Mouse (Mus musculus) Muller cell, postnatal 12 days (primary cell): ENCODE measurements around the gene Ccdc149.

Experiments used
- DNase-seq: peaks from one replicate; pipeline ENCODE4 v3.0.0-alpha.2; 2015; ENCODE audit errors: inconsistent ontology term

The Ccdc149 gene

DNA sequence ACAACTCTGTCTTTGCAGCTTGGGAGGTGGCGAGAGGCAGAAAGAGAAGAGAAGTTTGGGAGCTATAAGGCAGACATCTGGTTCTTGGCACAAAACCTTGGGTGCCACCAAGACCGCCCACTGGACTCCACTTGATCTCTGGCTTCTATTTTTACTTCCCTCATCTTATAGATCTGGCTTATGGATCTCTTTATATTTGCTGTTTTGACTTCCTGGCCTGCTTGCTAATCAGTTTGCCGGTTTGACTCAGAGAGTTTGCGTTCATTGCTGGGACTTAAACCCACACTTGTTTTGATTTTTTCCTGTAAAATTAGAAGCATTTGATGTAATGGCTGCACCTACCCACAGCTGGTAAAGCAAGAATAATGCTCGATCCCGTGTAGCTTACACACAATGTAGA, 100.4 kb downstream of the Ccdc149 start:
- DNase-seq, result no peak

- DNase-seq, result no peak
These were observed 103.2 kb downstream of the Ccdc149 start for GRCm38 (mm10) chr5:52367866-52368840.

DNA sequence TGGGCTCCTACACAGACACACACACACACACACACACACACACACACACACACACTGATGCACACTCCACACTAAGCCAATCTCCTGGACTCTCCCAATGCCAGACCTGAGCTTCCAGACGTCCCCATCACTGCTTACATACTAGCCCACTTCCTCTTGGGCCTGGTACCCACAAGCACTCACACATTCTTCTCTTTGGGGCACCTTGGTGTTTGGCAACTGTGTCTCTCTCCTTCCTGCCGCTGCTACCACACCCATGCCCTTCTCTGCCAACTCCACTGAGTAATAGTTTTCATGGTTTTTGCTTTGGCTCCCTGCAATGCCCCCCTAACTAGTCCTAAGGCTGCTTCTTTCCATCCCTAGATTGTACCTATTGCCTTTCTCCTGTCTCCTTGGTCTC, 104.7 kb downstream of the Ccdc149 start:
- no peak for DNase-seq

- DNase-seq, result no peak
These were observed 105.4 kb downstream of the Ccdc149 start for GRCm38 (mm10) chr5:52365930-52366329.

DNA sequence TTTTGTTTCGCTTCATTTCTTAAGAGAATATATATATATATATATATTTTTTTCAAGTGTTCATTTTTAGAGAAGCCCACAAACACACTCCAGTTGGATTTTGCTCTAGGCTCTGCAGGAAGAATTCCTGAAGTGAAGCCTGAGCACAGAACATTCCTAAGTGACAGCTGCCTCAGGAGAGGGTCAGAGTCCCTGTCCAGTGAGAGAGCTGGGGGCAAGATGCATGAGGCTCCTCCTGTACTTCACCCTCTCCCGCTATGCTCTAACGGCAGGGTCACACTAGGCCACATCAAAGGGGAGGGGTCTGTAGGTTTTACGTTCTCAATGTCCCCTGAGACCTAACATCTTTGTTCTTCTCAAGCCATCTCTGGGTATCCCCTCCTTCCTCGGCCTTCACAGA, 106.8 kb downstream of the Ccdc149 start:
- no peak for DNase-seq

- peak; percentile 68 for DNase-seq
These were observed 107.7 kb downstream of the Ccdc149 start, which contains the start of gene Sod3 for GRCm38 (mm10) chr5:52363468-52364150. Sod3 (plus strand) TSS chr5:52363791.

- DNase-seq, result no peak
These were observed 108.4 kb downstream of the Ccdc149 start for GRCm38 (mm10) chr5:52362776-52363467.

DNA sequence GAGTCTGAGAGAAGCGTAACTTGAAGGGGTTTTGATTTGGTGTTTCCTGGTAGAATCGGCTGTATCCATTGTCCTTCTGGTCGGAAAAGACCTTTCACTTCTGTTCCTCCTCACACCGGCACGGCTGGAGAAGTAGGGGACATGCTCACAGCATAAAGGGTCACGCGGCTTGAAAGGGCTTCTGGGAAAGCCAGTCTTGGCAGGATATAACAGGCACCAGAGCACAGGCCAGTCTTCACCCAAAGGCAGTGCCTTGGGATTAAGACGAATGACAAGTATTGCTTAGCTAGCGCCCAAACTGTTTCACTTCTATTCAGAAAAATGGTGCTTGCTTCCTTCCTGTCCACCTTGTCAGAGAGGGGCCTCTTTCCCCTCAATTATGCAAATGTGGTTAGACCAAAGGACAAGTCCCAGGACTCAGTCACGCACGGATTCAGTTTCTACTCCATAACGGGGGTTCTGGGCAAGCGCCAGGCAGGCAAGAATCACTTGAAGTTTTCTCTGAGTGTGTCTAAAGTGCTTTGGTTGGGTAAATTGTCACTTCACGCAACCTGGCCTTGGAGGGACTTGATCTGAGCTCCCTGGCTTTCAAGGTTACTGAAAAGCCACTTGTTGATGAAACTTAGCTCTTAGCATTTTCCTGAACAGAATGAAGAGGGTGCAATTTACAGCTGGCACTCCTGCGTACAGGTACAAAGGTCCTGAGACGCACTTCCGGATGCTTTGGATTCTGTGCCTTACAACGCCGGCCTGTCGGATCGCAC, 110.9 kb downstream of the Ccdc149 start:
- DNase-seq, result no peak

GRCm38 (mm10) chr5:52358120-52358519, 113.2 kb downstream of the Ccdc149 start:
- no peak for DNase-seq

DNA sequence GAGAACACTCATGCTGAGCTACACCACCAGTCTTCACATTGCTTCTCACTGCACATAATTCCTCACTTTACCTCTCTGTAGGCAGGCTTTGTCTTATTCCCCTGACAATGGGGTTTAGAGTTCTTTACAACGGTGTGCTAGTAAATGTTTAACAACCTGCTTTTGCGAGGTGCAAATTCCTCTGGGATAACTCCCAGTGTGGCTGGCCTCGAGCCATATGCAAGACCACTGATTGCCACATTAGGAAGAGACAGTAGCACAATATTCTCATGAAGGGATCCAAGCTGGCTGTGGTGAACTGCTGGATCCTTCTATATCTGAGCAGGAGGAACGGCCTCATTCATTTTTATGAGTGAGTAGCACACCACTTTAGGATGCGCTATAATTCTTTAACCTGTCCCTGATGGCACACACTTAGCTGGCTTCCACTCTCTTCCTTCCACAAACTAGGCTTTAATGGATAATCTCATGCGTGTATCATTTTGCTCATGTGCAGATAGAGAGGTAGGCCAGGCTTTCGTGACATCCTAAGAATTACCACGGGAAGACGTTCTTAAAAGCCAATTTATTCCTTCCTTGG, 114.1 kb downstream of the Ccdc149 start:
- no peak for DNase-seq

- DNase-seq, result no peak
These were observed 115.7 kb downstream of the Ccdc149 start for GRCm38 (mm10) chr5:52355612-52356011.

GRCm38 (mm10) chr5:52354441-52354840, 116.9 kb downstream of the Ccdc149 start:
- peak; percentile 54 for DNase-seq

- DNase-seq, result no peak
These were observed 118.6 kb downstream of the Ccdc149 start for GRCm38 (mm10) chr5:52352730-52353129.

DNA sequence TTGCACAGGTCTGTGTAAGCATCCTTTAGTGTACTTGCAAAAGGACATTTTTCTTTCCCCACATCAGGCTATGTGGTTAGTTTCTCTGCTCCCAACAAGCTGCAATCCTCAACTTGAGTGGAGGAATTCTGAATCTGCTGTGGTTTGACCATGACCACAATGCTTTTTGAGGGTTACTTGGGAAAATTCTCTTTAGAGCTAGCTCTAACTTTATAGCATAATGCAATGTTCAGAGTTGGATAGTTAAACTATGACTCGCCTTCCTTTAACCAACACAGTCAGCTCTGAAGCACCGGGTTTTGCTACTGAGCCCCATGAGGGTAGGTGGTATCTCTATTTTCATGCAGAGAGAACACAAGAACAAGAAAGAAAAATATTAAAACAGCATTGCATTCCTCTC, 119.8 kb downstream of the Ccdc149 start:
- peak; percentile 65 for DNase-seq

DNA sequence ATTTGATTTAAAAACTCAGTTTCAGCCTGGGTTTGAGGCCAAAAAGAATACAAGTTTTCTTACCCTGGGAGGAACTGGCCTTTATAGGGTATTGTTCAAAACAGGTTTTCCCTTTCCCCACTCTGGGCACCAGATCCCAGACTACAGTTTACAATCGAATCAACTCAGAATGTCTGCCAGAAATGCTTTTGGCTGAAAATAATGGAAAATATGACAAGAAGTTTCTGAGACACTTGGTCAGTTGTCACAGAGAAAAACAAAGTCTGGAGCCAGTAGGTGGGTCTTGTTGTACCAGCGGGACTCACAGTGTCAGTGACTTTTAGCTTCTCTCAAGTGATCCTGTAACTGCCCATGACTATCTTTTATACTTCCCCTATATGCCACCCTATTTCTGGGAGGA, 120.9 kb downstream of the Ccdc149 start:
- DNase-seq, result peak; percentile 54

GRCm38 (mm10) chr5:52346890-52347289, 124.4 kb downstream of the Ccdc149 start:
- no peak for DNase-seq

GRCm38 (mm10) chr5:52339134-52339533, 132.2 kb downstream of the Ccdc149 start:
- DNase-seq, result no peak

DNA sequence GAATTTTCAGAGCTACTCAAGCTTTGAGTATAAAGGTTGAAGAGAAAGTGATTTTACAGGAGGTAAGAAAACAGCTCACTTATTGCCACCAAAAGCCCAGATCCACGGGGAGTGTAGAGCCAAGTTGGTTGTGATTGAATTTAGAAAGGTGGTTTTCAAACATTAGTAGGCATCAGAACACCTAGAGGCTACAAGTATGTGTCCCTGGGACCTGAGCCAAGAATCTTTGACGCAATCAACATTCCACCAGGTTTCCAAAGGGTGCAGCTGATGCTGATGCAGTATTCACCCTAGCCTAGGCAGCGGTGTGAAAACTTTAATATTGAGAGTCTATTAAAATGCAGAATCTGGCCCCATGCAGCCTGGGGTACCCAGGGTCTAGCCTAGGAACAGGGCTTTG, 135.7 kb downstream of the Ccdc149 start:
- DNase-seq, result no peak

GRCm38 (mm10) chr5:52332120-52332519, 139.2 kb downstream of the Ccdc149 start:
- DNase-seq, result no peak
